Mouse (Mus musculus) granulocyte monocyte progenitor cell, adult 5-6 weeks (primary cell): ENCODE results near the gene Btn2a2. TPM values are rescaled to one million over a fixed set of nuclear protein-coding genes. Genes with fewer than 3 reads are reported as not detected.
A peak's percentile ranks its signal among the peaks of the same experiment; 100 is the strongest.

Experiments used
- ATAC-seq: replicated peaks from 2 replicates; pipeline ENCODE4 v1.8.0; 2016; ENCODE audit warnings: mild to moderate bottlenecking, moderate TSS enrichment, inconsistent platforms; ENCODE audit not compliant: poor library complexity, severe bottlenecking
- total RNA-seq, 2 experiments: library from RNA; stranded (forward) in 1 of 2; stranded (reverse) in 1 of 2; fragments of 200-712, 200-1000 nt in 1 of 2; fragments of >200 nt in 1 of 2; fragmentation: Nextera tagmentation in 1 of 2; gene quantifications; 2 replicates each; pipeline ENCODE4 v1.2.3; 2014 to 2017

The Btn2a2 gene
- total RNA-seq, 2 experiments from 2014 or later: not detected

GRCm38 (mm10) chr13:23524654-23525053, 36.0 kb upstream of the Btn2a2 start:
- peak; percentile 60 for ATAC-seq

- no peak for ATAC-seq
These were observed 35.3 kb upstream of the Btn2a2 start for GRCm38 (mm10) chr13:23523976-23524375.

DNA sequence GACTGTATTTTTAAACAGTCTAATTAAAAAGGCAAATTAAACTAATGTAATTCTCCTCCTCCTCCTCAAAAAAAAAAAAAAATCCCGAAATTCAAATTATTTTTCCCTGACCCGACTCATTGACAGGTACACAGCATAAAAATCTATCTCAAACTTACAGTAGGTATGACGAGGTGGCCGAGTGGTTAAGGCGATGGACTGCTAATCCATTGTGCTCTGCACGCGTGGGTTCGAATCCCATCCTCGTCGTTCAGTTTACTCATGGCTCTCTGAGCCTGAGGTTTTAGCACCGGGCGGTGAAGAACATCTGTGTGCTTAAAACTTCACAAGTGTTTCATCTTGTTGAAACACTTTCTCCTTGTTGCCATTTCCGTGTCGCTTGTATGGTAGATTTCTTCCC, 33.0 kb upstream of the Btn2a2 start:
- ATAC-seq: peak; percentile 17; the same call in 1 of the 2 replicates

GRCm38 (mm10) chr13:23519416-23519815, 30.8 kb upstream of the Btn2a2 start:
- peak; percentile 21 for ATAC-seq

DNA sequence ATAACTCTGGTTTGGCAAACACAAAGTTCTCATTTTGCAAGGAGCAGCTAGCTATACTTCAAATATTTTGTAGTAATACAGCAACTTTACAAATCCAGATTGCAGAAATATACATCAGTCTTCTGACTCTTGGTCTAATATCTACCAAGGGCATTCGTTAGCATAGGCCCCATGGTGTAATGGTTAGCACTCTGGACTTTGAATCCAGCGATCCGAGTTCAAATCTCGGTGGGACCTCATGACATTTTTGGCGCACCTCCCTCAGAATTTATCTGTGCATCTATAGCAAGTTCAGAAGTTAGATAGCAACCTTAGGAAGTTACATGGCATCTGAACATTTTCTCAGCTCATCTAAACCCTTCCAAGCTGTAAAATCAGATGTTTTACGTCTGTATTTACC, 30.2 kb upstream of the Btn2a2 start:
- peak; percentile 51 for ATAC-seq

GRCm38 (mm10) chr13:23518295-23518603, 29.6 kb upstream of the Btn2a2 start:
- ATAC-seq: no peak

DNA sequence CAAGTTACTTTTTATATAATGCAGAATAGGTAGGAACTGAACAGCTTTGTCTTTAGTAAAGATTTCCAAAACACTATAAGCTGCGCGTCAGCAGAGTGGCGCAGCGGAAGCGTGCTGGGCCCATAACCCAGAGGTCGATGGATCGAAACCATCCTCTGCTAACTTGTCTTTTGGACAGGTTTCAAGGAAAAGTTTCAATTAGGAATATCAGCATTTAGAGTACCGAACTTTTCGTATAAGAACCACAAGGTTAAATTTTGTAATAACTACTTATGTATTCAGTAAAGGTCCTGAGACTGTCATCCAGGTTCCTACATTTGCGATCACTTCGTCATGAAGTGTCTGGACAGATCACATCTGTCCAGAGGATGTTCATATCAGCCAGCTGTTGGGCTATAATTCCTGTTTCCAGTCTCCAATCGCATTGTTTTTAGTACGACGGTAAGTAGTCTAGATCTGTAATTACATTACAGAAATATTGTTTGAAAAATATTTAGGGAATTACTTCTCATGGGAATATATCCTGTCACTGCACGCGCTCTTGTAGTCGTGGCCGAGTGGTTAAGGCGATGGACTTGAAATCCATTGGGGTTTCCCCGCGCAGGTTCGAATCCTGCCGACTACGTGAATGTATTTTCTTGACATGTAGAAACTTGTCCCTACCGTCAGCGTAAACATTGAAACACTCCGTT, 29.1 kb upstream of the Btn2a2 start:
- ATAC-seq: peak; percentile 36

DNA sequence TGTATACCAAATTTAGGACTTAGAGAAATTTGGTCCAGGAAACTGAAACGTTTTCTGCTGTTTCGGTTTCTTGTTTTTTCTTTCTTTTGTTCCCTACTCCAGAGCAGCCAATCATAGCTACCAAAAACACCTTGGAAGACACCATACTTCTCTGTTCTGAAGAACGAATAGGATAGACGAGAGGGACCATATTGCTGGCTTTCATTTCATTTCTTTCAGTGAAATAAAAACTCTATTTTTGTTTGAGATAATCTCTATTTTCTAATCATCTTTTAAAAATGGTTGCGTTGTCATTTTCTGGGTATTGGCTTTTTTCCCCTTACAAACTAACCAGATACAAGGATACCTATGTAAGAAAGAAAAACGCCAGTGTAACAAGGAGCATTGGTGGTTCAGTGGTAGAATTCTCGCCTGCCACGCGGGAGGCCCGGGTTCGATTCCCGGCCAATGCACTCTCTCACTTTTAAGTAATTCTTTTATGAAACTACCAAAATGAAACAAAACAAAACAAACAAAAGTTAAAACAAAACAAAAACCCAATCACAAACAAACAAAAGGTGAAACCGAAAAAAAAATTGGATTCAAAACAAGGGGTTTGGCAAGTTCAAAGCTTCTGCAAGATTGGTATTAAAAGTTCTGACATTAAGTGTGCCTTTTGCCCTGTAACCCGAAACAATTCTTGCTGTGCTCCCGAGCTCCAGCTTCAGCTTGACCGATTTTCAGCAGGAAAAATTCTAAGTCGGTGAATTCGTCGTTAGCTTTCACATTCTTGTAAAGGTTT, 28.4 kb upstream of the Btn2a2 start:
- ATAC-seq: peak; percentile 28; the same call in 1 of the 2 replicates

GRCm38 (mm10) chr13:23515826-23516620, 27.4 kb upstream of the Btn2a2 start:
- ATAC-seq: no peak

- ATAC-seq: no peak
These were observed 26.6 kb upstream of the Btn2a2 start for GRCm38 (mm10) chr13:23515281-23515680.

- no peak for ATAC-seq
These were observed 24.9 kb upstream of the Btn2a2 start for GRCm38 (mm10) chr13:23513517-23513916.

DNA sequence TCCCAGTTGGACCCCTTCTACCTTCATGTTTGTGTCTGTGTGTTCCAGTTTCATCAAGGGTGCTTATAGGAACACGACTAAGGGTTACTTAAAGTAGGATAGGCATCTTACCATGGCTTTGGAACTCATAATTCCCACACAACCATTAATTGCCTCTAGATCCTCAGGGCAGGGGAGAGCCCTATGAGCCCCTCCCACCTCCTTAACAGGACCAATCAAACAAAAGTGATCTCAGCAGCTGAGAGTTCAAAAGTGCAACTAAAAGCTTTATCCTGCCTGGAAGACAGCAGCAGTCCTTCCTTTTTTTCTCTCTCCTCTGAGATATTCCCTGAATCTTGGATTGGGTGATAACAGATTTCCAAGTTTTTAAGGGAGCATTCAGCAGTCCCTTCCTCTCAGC, 21.5 kb upstream of the Btn2a2 start:
- no peak for ATAC-seq

DNA sequence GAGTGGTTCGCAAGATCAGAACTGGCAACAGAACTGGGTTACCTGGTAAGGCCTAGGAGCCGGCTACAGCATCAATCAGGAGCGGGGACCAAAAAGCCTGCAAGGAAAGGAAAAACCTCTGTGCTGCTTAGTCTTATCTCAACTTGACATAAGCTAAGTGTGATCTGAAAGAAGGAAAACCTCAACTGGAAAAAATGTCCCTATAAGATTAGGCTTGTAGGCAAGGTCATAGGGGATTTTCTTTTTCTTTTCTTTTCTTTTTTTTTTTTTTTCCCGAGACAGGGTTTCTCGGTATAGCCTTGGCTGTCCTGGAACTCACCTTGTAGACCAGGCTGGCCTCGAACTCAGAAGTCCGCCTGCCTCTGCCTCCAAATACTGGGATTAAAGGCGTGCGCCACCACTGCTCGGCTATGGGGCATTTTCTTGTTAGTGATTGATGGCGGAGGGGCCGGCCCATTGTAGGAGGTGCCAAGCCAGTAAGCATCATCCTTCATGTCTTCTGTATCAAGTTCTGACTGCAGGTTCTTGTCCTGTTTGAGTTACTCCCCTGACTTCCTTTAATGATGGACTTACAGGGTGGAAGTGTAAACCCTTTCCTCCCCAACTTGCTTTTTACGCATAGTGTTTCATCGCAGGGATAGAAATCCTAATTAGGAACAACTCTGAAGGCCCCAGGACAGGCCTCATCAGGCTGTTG, 18.3 kb upstream of the Btn2a2 start:
- ATAC-seq: no peak

GRCm38 (mm10) chr13:23506351-23506750, 17.7 kb upstream of the Btn2a2 start:
- 0 out of 2 replicates have a peak, but pooled peaks have one; percentile 13 for ATAC-seq

- no peak for ATAC-seq
These were observed 17.1 kb upstream of the Btn2a2 start for GRCm38 (mm10) chr13:23505662-23506345.

- ATAC-seq: peak; percentile 49
These were observed 15.1 kb upstream of the Btn2a2 start for GRCm38 (mm10) chr13:23503797-23504196.

GRCm38 (mm10) chr13:23502916-23503315, 14.3 kb upstream of the Btn2a2 start:
- no peak for ATAC-seq

- ATAC-seq: no peak
These were observed 13.4 kb upstream of the Btn2a2 start for GRCm38 (mm10) chr13:23502031-23502567.

GRCm38 (mm10) chr13:23501511-23501910, 12.9 kb upstream of the Btn2a2 start:
- ATAC-seq: no peak
